Mouse (Mus musculus) layer of hippocampus, postnatal 25 days (tissue): Measurements from ENCODE around the gene Olfr494. TPM values are rescaled to one million over a fixed set of nuclear protein-coding genes. Genes with fewer than 3 reads are reported as not detected.

Experiments
- DNase-seq, 2 experiments: peaks; one replicate each; pipeline ENCODE4 v3.0.0; 2022; ENCODE audit warnings: mixed read lengths in 2 of 2, low spot score in 1 of 2; ENCODE audit errors: extremely low spot score in 1 of 2
- total RNA-seq, 2 experiments: library from RNA; stranded (reverse); gene quantifications; 2 replicates each; pipeline ENCODE4 v1.2.3; 2021

The Olfr494 gene
- not detected for total RNA-seq

DNA sequence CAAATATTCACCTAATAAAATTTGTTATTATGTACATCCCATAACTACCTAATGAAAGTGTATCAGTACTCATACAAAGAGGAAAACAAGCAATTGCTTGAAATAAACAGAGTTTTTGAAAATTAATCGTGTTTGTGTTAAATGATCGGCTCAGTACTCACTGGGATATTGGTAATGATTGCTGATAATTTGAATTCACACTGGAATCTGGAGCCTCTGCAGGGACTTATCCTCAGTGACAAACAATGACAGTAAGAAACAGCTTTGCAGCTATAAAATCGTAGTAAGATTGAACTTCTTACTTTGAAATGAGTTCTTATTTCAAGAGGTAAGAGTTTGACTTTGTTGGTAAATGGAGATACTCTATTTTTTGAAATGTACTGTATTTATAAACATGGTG lies at the start of gene Olfr494:
Olfr494 (plus strand) TSS at position 301 of the 400 bp plus-strand sequence.
- DNase-seq = no peak

DNA sequence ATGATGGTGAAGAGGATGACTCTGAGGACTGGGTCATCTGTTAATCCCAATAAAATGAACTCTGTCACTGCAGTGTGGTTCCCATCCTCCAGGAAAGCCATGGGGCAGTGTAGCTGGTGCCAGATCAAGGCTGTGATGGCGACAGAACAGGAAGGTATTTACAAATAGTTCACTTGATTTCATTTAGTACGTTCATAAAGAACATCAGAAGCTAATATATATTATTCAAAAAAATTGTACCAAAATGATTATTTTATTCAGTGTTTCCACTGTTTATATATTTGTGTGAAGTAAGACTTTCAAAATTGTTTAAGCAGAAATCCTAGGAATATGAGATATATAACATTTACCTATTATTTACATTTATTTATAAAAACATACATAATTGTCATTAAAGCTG lies 41.6 kb upstream of the Olfr494 start, which contains the start of gene Olfr492:
Olfr492 (minus strand) TSS at position 101 of the 400 bp plus-strand sequence.
- no peak for DNase-seq

DNA sequence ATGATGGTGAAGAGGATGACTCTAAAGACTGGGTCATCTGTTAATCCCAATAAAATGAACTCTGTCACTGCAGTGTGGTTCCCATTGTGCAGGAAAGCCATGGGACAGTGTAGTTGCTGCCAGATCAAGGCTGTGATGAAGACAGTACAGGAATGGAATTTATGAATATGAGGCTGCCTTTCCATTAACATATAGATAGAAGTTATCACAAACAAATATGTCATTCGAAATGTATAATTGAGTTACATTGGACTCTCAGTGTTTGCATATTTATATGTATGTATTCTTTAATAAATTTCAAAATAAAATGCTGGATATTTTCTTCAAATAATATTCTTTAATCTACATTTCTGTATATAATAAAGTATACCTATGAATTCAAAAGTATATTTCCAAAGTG lies 18.3 kb upstream of the Olfr494 start, which contains the start of gene Olfr493:
Olfr493 (minus strand) TSS at position 101 of the 400 bp plus-strand sequence.
- DNase-seq = no peak

DNA sequence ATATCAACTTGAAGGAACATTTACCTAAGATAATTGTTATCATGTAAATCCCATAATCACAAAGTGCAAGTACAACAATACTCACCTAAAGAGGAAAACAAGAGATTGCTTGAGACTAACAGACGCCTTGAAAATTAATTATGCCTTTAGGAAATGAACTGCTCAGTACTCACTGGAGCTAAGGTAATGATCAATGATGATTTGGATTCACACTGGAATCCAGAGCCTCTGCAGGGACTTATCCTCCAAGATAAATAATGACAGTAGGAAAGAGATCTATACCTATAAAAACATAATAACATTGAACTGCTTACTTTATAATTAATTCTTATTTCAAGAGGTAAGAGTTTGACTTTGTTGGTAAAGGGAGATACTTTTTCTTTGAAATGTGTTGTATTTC lies 27.7 kb downstream of the Olfr494 start, which contains the start of gene Olfr495:
Olfr495 (plus strand) TSS at position 301 of the 400 bp plus-strand sequence.
- DNase-seq = no peak

Other genes starting within 250 kb of the Olfr494 start
- not detected for gene Olfr484, start 237.9 kb upstream of the Olfr494 start, total RNA-seq
- gene Olfr485, start 205.5 kb upstream of the Olfr494 start, total RNA-seq = not detected
- not detected for gene Olfr486, start 192.6 kb upstream of the Olfr494 start, total RNA-seq
- gene Olfr487, start 150.7 kb upstream of the Olfr494 start, total RNA-seq = not detected
- not detected for gene Olfr488, start 107.0 kb upstream of the Olfr494 start, total RNA-seq
- gene Olfr490, start 76.4 kb upstream of the Olfr494 start, total RNA-seq = not detected
- not detected for gene Olfr491, start 51.9 kb upstream of the Olfr494 start, total RNA-seq
- not detected for gene Olfr492, start 41.7 kb upstream of the Olfr494 start, total RNA-seq
- not detected for gene Olfr493, start 18.4 kb upstream of the Olfr494 start, total RNA-seq
- gene Olfr495, start 27.8 kb downstream of the Olfr494 start, total RNA-seq = not detected
- gene Olfr497, start 55.1 kb downstream of the Olfr494 start, total RNA-seq = not detected
- not detected for gene Olfr498, start 100.0 kb downstream of the Olfr494 start, total RNA-seq
- gene Olfr502, start 159.7 kb downstream of the Olfr494 start, total RNA-seq = not detected
- gene Olfr503, start 179.2 kb downstream of the Olfr494 start, total RNA-seq = not detected
- not detected for gene Olfr504, start 200.5 kb downstream of the Olfr494 start, total RNA-seq
- gene Olfr506, start 245.5 kb downstream of the Olfr494 start, total RNA-seq = not detected